Mouse (Mus musculus) embryonic fibroblast, embryonic 13.5 days (primary cell): ENCODE measurements at regions not wholly inside any gene's neighbourhood (a gene's known extent, or its start where the extent isn't known, plus 50 kb on each side); places are given as distances from the start of the nearest gene placed in this dataset.

Source experiments
- CTCF ChIP-seq: IDR thresholded peaks from 2 replicates; pipeline ENCODE4 v1.5.1; 2011; ENCODE audit warnings: mild to moderate bottlenecking, control low read depth, low read length, moderate library complexity, borderline replicate concordance; ENCODE audit not compliant: insufficient read depth
- POLR2A ChIP-seq: IDR thresholded peaks from 2 replicates; pipeline ENCODE4 v1.6.1; 2011; ENCODE audit warnings: low read depth, mild to moderate bottlenecking, control low read depth, low read length, moderate library complexity

GRCm38 (mm10) chr2:159055780-159056179 is 261.2 kb downstream of the Dhx35 start:
- no peak for TF ChIP-seq POLR2A
- no peak for TF ChIP-seq CTCF
